Mouse (Mus musculus): ENCODE results near the gene Il13ra2.
"Not testable (repeated sequence)": the region's sequence is repeated elsewhere in the genome, so short reads cannot be mapped to it uniquely, and the experiment has no call there.

Gene Il13ra2

DNA sequence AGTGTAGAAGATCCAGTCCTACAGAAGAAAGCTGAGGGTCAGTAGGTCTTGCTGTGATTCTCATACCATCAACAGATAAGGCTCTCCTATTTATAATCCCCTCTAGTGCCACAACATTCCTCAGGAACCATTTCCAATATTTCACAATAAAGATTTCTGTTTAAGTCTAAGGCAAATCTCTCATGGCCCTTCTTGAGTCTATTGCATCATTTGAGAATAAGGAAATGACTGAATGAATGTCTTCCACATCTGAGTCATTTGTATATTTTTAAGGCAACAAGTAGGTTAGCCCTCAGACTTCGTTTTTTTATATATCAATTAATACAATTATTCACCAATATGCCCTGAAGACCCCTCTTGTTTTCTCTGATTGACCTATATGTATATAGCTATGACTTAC, at the start of gene Il13ra2:
TSS of gene Il13ra2 (minus strand) at position 64 of the 400 bp plus-strand sequence.
- DNase-seq = no peak

DNA sequence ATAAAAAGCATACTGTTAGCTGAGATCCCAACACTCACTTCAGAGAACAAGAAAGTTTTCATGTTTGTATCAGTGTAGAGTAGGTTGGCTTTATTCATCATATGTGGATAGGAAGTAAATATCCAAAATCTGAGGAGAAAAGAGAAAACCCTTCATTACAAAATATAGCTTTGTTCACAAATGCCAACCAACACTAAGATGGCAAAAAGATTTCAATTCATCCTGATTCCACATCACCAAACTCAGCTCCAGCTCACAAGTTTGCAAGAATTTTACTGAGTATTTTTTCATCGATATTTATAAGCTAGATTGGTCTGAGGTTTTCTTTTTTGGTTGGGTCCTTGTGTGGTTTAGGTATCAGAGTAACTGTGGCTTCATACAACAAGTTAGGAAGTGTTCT, 24.6 kb upstream of the Il13ra2 start, which contains the start of gene Vmn1r239-ps:
TSS of gene Vmn1r239-ps (minus strand) at position 101 of the 400 bp plus-strand sequence.
- not testable (repeated sequence) for DNase-seq

- DNase-seq = no peak
These were observed 14.4 kb upstream of the Il13ra2 start for GRCm38 (mm10) chrX:147443386-147443785.

DNA sequence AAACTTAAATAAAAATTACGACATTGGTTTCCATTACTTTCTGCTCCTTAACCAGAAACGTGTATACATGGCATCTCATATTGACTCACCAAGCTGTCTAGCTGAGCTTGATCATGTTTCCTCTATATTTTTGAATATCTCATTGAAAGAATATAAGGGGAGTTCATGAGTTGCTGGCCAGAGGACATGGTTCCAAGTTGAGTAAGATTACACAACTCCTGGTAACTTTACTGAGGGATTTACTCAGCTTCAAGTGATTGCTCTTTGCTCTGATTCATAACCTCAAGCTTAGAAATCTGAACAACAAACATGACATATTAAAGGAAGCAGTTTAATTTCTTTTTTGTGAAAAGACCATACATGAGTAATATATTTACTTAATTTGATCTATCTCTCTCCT, 6.4 kb upstream of the Il13ra2 start:
- DNase-seq = no peak

DNA sequence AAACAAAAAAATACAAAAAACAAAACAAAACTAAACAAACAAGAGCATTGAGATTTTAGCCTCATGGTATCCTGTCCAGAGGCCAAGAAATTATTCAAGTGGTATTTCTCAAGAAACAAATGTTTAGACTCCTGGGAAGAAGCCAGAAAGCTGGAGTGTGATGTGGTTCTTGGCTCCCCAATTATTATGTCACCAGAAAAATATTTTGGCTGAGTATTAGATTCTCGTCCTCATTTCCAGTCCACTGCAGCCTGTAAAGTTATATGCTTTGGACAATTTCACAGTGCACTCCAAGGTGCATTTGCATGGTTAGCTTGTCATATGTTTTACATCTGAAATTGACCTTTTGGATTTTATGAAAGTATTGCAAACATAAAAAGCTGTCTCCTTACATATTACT, 761 bp upstream of the Il13ra2 start:
- no peak for DNase-seq

DNA sequence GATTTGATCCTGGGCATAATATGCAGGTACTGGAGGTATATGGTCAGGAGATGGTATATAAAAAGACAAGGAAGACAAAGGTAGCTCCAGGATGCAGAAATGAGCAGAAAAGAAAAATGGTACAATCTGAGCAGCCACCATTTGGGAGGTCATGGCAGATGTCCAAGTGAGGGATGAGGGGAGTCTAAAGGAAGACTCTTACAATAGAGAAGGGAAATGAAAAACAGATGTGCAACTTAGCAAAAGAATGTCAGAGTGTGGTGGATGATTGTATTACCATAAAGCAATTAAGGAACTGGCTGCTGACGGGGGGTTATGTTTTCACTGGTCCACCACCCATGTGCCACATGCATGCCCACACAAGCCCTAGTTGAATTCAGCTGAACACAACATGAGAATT, 35.5 kb downstream of the Il13ra2 start:
- DNase-seq = no peak

DNA sequence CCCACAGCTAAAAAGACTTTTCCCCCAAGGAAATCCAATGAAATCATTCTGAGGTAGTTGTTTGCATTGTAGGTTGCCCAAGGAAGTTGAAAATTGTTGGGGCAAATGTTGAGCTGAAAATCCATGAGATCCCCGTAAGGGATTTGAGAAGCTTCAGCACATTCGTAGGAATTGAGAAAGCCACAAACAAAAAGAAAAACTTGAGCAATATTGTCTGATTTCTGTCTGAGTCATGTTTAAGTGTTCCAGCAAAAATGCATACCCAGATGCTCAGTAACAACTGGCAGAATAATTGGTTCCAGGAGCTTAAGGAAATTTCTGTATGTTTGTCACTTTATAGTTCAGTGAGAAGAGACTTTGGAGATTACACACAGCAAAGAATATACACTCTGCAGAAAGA, 79.8 kb downstream of the Il13ra2 start:
- no peak for DNase-seq

All from cerebellum, postnatal 14 days (tissue).